Mouse (Mus musculus): Measurements from ENCODE around the gene Serac1.

- TF ChIP-seq CTCF (IDR thresholded peaks at IDR 0.05; ENCODE audit: low read depth, low read length) (no peak), POLR2A (IDR thresholded peaks at IDR 0.05; ENCODE audit: borderline replicate concordance, low read depth, low read length) (no peak)
Measured at GRCm38 (mm10) chr17:5994606-5995005, 84.9 kb downstream of the Serac1 start.
